Mouse (Mus musculus): ENCODE measurements at regions not wholly inside any gene's neighbourhood (a gene's known extent, or its start where the extent isn't known, plus 50 kb on each side); places are given as distances from the start of the nearest gene placed in this dataset.

DNA sequence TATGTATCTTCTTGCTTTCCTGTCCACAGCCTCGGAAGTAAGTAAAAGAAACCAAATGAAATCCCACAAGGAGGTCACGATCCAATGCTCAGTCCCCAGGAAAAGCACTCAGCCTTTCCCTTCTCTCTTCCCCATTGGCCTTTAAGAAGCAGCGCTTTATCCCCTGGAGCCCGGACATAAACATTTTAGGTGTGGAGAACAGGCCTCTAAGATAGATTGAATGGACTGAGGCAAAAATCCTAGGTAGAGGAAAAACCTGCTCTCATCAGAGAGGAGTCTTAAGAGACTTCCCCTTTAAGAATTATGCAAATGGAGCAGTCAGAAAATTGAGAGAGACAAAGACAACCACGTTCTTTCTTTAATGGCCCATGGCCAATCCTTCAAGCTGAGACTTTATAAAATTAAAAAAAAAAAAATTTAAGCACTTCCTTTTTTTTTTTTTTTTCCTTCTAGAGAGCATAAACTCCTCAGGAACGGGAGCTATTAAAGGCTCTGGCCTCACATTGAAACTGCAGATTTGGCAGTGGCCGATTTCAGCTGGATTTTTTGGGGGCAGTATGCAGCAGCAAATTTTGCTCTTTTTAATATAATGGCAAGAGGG lies 1020.5 kb downstream of the 9330182O14Rik start:
- 25% methylated on average over 7 of the region's 7 CpGs for WGBS (ENCODE audit: insufficient replicate concordance)
- no peak overlapping the region for H3K9ac ChIP-seq (ENCODE audit: low read depth, low read length)
- ATAC-seq (ENCODE audit: low read depth): no peak
- H3K4me1 ChIP-seq (ENCODE audit: control insufficient read depth, low read depth, low read length): no peaks in the 10 kb centered on the region
- no peak overlapping the region for H3K27ac ChIP-seq (ENCODE audit: low read length)
- H3K27me3 ChIP-seq (ENCODE audit: control insufficient read depth, insufficient read depth, low read depth, low read length): no peaks in the 10 kb centered on the region
- no peak overlapping the region; the same call in 1 of the 2 replicates for H3K4me3 ChIP-seq (ENCODE audit: low read depth, low read length)
- peak overlapping the region; percentile 41 for H3K4me2 ChIP-seq (ENCODE audit: low read depth, low read length)
- H3K36me3 ChIP-seq (ENCODE audit: control insufficient read depth, insufficient read depth): no peaks in the 10 kb centered on the region
- H3K9me3 ChIP-seq (replicated peaks; ENCODE audit: control insufficient read depth, low read length): no peaks in the 10 kb centered on the region

DNA sequence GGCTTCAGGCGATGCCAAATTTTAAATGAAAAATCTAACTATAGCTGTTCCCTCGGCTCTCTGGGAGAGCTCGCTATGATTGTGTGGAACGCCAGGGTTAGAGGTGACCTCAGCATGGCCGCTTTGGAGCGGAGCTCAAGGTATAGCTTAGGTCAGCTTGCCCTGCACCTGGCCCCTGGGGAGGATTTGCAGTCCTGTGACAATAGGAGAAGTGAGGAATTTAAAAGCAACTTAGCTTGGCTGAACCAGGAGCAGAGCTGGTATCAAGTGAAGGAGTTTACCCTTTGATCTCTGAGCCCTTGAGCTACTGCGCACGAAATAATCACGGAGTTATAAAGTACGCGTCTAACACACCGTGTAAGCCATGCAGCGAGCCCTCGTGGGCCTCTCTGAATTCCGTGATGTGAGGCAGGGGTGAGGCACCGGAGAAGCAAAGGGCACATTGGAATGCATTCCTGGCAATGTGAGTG lies 1021.0 kb downstream of the 9330182O14Rik start:
- no peaks in the 10 kb centered on the region for H3K9me3 ChIP-seq (replicated peaks; ENCODE audit: control insufficient read depth, low read length)
- ATAC-seq (ENCODE audit: low read depth): no peak
- peak overlapping the region; percentile 41 for H3K4me2 ChIP-seq (ENCODE audit: low read depth, low read length)
- no peaks in the 10 kb centered on the region for H3K4me1 ChIP-seq (ENCODE audit: control insufficient read depth, low read depth, low read length)
- H3K36me3 ChIP-seq (ENCODE audit: control insufficient read depth, insufficient read depth): no peaks in the 10 kb centered on the region
- no peak overlapping the region for H3K27ac ChIP-seq (ENCODE audit: low read length)
- peak overlapping the region; percentile 21; the same call in 1 of the 2 replicates for H3K4me3 ChIP-seq (ENCODE audit: low read depth, low read length)
- H3K9ac ChIP-seq (ENCODE audit: low read depth, low read length): no peak overlapping the region
- H3K27me3 ChIP-seq (ENCODE audit: control insufficient read depth, insufficient read depth, low read depth, low read length): no peaks in the 10 kb centered on the region
- 15% methylated on average over 16 of the region's 16 CpGs for WGBS (ENCODE audit: insufficient replicate concordance)

DNA sequence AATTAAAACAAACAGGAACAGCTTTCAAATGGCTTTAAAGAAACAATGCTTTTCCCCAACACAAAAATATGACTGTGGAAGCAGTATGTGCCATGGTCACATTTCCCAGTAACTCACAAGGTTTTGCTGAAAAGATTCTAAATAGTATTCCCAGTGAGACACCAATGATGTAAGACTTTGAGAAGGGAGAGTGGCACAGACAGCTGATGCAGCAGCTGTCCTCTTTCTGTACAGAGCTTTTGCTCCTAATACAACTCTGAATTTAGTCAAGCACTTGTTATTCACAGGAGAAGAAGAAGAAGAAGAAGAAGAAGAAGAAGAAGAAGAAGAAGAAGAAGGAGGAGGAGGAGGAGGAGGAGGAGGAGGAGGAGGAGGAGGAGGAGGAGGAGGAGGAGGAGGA lies 1023.6 kb downstream of the 9330182O14Rik start:
- H3K4me3 ChIP-seq (ENCODE audit: low read depth, low read length): no peak overlapping the region
- H3K4me1 ChIP-seq (ENCODE audit: control insufficient read depth, low read depth, low read length): no peaks in the 10 kb centered on the region
- no peaks in the 10 kb centered on the region for H3K36me3 ChIP-seq (ENCODE audit: control insufficient read depth, insufficient read depth)
- H3K9me3 ChIP-seq (replicated peaks; ENCODE audit: control insufficient read depth, low read length): no peaks in the 10 kb centered on the region
- no peak for ATAC-seq (ENCODE audit: low read depth)
- H3K27ac ChIP-seq (ENCODE audit: low read length): no peak overlapping the region
- H3K9ac ChIP-seq (ENCODE audit: low read depth, low read length): no peak overlapping the region
- no peak overlapping the region for H3K4me2 ChIP-seq (ENCODE audit: low read depth, low read length)
- no peaks in the 10 kb centered on the region for H3K27me3 ChIP-seq (ENCODE audit: control insufficient read depth, insufficient read depth, low read depth, low read length)

DNA sequence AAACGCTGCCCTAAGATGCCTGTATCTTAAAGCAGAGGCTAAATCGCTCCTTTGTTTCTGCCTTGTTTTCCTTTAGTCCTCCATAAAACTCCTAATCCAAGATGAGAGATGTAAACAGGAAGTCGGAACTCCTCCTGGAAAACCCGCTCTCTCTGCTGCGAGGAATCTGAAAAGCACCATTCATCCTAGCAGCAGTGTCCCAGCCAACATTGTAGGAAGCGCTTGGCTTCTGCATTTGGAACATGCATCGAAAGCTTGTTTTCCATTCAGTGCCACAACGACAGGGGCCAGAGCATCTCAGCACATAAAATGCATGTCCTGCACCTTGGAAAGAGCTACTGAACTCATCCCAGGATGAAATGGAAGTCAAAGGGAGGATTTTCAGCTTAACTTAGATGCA lies 1028.1 kb downstream of the 9330182O14Rik start:
- Histone ChIP-seq H3K9me3 (replicated peaks; ENCODE audit: control insufficient read depth, low read length) (no peaks in the 10 kb centered on the region), H3K27ac (ENCODE audit: low read length) (no peak overlapping the region), H3K27me3 (ENCODE audit: control insufficient read depth, insufficient read depth, low read depth, low read length) (no peaks in the 10 kb centered on the region), H3K4me2 (ENCODE audit: low read depth, low read length) (no peak overlapping the region), H3K4me3 (ENCODE audit: low read depth, low read length) (no peak overlapping the region), H3K36me3 (ENCODE audit: control insufficient read depth, insufficient read depth) (no peaks in the 10 kb centered on the region), H3K9ac (ENCODE audit: low read depth, low read length) (no peak overlapping the region), H3K4me1 (ENCODE audit: control insufficient read depth, low read depth, low read length) (no peaks in the 10 kb centered on the region)
- ATAC-seq (ENCODE audit: low read depth): no peak
- WGBS (ENCODE audit: insufficient replicate concordance): 34% methylated on average over 8 of the region's 8 CpGs

DNA sequence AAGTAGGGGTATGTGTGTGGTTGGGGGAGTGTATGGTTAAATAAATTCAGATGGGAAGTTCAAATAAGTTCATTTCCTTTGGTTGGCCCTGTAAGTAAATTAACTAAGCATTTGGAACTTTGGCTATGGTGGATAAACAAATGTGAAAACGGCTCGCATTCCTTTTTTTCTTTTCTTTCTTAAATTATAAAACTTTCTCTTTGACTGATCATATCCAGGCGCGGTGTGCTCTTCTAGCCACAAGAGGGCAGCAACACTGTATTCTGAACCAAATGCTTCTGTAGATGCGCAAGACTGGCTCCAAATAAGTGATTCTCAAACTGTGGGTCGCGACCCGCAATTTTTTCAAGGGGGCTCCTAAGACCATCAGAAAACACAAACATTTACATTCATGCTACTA lies 1028.6 kb downstream of the 9330182O14Rik start:
- H3K27me3 ChIP-seq (ENCODE audit: control insufficient read depth, insufficient read depth, low read depth, low read length): no peaks in the 10 kb centered on the region
- H3K4me1 ChIP-seq (ENCODE audit: control insufficient read depth, low read depth, low read length): no peaks in the 10 kb centered on the region
- 4% methylated on average over 8 of the region's 8 CpGs for WGBS (ENCODE audit: insufficient replicate concordance)
- no peak overlapping the region for H3K27ac ChIP-seq (ENCODE audit: low read length)
- no peak overlapping the region for H3K9ac ChIP-seq (ENCODE audit: low read depth, low read length)
- no peaks in the 10 kb centered on the region for H3K36me3 ChIP-seq (ENCODE audit: control insufficient read depth, insufficient read depth)
- ATAC-seq (ENCODE audit: low read depth): no peak
- H3K4me2 ChIP-seq (ENCODE audit: low read depth, low read length): no peak overlapping the region
- no peak overlapping the region for H3K4me3 ChIP-seq (ENCODE audit: low read depth, low read length)
- H3K9me3 ChIP-seq (replicated peaks; ENCODE audit: control insufficient read depth, low read length): no peaks in the 10 kb centered on the region

DNA sequence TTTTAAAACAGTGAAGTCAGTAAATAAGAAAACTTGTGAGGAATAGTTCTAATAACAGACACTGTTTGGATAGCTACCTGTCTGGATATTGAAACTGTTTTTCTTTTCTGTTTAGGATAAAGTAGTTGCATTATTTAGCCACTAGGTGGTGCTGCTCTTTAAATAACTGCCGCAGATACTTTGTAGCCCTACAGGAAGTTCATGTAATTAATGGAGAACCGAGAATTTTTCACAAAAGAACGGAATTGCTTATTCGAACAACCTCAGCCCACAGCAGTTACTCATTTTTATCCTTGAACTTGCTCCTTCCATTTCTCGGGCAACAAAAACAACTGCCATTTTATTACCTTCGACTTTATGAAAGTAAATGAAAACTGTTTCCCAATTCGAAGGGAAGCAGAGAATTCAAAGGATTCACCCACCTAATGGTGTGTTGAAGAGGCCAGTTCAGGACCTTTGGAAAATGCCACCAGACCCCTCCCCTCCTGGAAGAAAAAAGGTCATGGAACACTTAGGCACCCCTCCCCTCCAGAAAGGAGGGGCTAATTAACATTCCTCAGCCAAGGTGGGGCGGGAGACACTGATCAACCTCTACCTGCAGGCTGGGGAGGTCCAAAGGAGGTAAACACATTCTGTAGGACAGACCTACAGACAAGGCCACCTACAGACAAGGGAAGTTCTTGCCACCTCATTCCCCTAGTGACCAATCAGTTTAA lies 1029.6 kb downstream of the 9330182O14Rik start:
- H3K4me2 ChIP-seq (ENCODE audit: low read depth, low read length): peak overlapping the region; percentile 55
- no peaks in the 10 kb centered on the region for H3K9me3 ChIP-seq (replicated peaks; ENCODE audit: control insufficient read depth, low read length)
- no peaks in the 10 kb centered on the region for H3K36me3 ChIP-seq (ENCODE audit: control insufficient read depth, insufficient read depth)
- no peaks in the 10 kb centered on the region for H3K4me1 ChIP-seq (ENCODE audit: control insufficient read depth, low read depth, low read length)
- no peak for ATAC-seq (ENCODE audit: low read depth)
- no peaks in the 10 kb centered on the region for H3K27me3 ChIP-seq (ENCODE audit: control insufficient read depth, insufficient read depth, low read depth, low read length)
- no peak overlapping the region for H3K9ac ChIP-seq (ENCODE audit: low read depth, low read length)
- H3K4me3 ChIP-seq (ENCODE audit: low read depth, low read length): peak overlapping the region; percentile 36
- WGBS (ENCODE audit: insufficient replicate concordance): 14% methylated on average over 8 of the region's 8 CpGs
- H3K27ac ChIP-seq (ENCODE audit: low read length): no peak overlapping the region

DNA sequence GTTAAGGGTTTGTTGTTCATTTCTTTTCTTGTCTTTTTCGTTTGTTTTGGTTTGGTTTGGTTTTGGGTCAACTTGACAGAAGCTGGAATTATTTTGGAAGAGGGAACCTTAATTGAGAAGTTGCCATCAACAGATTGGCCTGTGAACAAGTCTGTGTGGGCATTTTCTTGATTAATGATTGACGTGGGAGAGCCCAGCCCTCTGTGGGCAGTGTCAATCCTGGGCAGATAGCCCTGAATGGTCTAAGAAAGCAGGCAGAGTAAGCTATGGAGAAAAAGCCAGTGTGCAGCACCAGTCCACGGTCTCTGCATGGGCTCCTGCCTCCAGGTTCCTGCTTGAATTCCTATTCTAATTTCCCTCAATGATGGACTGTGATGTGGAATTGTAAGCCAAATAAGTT lies 1031.4 kb downstream of the 9330182O14Rik start:
- 56% methylated on average over 3 of the region's 3 CpGs for WGBS (ENCODE audit: insufficient replicate concordance)
- H3K4me2 ChIP-seq (ENCODE audit: low read depth, low read length): no peak overlapping the region
- H3K4me3 ChIP-seq (ENCODE audit: low read depth, low read length): no peak overlapping the region
- no peaks in the 10 kb centered on the region for H3K27me3 ChIP-seq (ENCODE audit: control insufficient read depth, insufficient read depth, low read depth, low read length)
- no peak overlapping the region for H3K27ac ChIP-seq (ENCODE audit: low read length)
- no peaks in the 10 kb centered on the region for H3K36me3 ChIP-seq (ENCODE audit: control insufficient read depth, insufficient read depth)
- no peak overlapping the region for H3K9ac ChIP-seq (ENCODE audit: low read depth, low read length)
- no peak for ATAC-seq (ENCODE audit: low read depth)
- no peaks in the 10 kb centered on the region for H3K4me1 ChIP-seq (ENCODE audit: control insufficient read depth, low read depth, low read length)
- H3K9me3 ChIP-seq (replicated peaks; ENCODE audit: control insufficient read depth, low read length): no peaks in the 10 kb centered on the region

DNA sequence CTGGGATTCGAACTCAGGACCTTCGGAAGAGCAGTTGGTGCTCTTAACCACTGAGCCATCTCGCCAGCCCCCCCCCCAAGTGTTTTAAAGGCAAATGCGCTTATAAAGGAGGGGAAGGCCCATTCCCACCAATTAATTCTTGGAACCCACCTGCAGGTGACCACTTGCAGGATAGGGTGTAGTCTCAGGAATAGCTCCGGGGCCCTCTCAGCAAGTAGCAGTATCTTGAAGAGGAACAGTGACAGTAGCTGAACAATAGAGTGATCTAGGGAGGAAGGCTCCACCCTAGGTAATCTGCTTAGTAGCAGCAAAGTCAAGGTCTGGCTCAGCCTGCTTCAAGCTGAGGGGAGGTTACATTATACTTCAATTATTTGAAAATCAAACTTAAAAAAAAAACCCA lies 1056.6 kb downstream of the 9330182O14Rik start:
- no peaks in the 10 kb centered on the region for H3K9me3 ChIP-seq (replicated peaks; ENCODE audit: control insufficient read depth, low read length)
- no peaks in the 10 kb centered on the region for H3K4me1 ChIP-seq (ENCODE audit: control insufficient read depth, low read depth, low read length)

DNA sequence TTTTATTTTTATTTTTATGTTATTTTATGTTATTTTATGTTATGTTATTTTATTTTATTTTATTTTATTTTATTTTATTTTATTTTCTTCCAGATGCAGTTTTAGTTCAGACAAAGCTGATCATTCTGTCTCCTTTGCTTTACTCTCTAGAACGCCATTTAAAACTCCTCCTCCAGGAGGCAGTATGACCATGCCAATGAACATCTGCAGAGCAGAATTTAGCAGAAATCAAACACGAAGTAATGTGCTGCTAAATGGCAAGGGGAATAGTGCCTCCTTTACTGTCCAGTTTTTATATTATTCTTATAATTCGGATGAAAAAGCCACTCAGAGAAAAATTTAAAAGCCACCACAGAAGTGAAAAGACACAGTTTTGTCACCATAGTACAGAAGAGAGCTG lies 1059.1 kb downstream of the 9330182O14Rik start:
- 17% methylated on average over 3 of the region's 3 CpGs for WGBS (ENCODE audit: insufficient replicate concordance)
- no peaks in the 10 kb centered on the region for H3K27me3 ChIP-seq (ENCODE audit: control insufficient read depth, insufficient read depth, low read depth, low read length)
- no peaks in the 10 kb centered on the region for H3K4me1 ChIP-seq (ENCODE audit: control insufficient read depth, low read depth, low read length)
- H3K9me3 ChIP-seq (replicated peaks; ENCODE audit: control insufficient read depth, low read length): no peaks in the 10 kb centered on the region
- H3K27ac ChIP-seq (ENCODE audit: low read length): no peak overlapping the region
- no peak for ATAC-seq (ENCODE audit: low read depth)
- no peak overlapping the region for H3K4me3 ChIP-seq (ENCODE audit: low read depth, low read length)
- H3K9ac ChIP-seq (ENCODE audit: low read depth, low read length): no peak overlapping the region
- H3K36me3 ChIP-seq (ENCODE audit: control insufficient read depth, insufficient read depth): no peaks in the 10 kb centered on the region
- no peak overlapping the region for H3K4me2 ChIP-seq (ENCODE audit: low read depth, low read length)

More for the DNA sequence above, 1056.6 kb downstream of the 9330182O14Rik start:
- Histone ChIP-seq H3K27ac (ENCODE audit: low read length) (no peak overlapping the region), H3K9ac (ENCODE audit: low read depth, low read length) (no peak overlapping the region), H3K4me2 (ENCODE audit: low read depth, low read length) (no peak overlapping the region), H3K36me3 (ENCODE audit: control insufficient read depth, insufficient read depth) (no peaks in the 10 kb centered on the region), H3K27me3 (ENCODE audit: control insufficient read depth, insufficient read depth, low read depth, low read length) (no peaks in the 10 kb centered on the region), H3K4me3 (ENCODE audit: low read depth, low read length) (no peak overlapping the region)
- WGBS (ENCODE audit: insufficient replicate concordance): 65% methylated on average over 5 of the region's 5 CpGs
- ATAC-seq (ENCODE audit: low read depth): no peak

Data from liver, embryonic 16.5 days (tissue).